ENCODE assay signal across 8 mouse cellular contexts in the genomic region with DNA sequence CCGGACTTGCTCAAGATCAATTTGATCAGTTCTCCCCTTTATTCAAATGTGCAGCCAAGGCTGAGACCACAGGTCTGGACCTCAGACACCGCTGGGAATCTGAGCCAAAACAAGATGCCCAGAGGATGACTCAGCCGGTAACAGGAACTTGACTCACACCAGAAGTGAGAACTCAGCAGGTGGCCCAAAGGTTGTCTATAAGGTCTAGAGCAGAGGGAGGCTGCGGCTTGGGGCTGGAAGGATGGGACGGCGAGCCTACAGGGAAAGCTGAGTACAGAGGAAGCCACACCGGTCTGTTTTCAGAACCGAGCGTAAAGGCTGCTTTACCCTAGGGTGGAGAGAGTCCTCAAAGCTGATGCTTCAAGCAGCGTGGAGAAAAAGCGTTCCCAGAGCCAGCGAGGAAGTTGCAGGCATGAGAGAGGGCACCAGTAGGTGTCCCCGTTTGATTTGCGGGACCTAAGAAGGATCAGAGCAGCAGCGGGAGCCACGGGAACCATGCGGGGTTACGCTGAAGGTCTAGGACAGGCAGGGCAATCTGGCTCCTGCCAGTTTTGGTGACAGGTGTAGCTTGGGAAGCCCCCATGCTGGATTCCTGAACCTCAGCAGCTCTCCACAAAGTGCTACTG. TPM values are rescaled to one million over a fixed set of nuclear protein-coding genes. Genes with fewer than 3 reads are reported as not detected.
DNase-seq lines count a peak whose midpoint lies in the region; ATAC-seq lines count a peak whose summit lies in the region.

No protein-coding gene starts in this region.

- H3K27me3 ChIP-seq in embryonic facial prominence, embryonic 11.5 days (ENCODE audit: control insufficient read depth, insufficient read depth, low read length), result no peaks in the 10 kb centered on the region
- peaks cover 33% of the 10 kb centered on the region for H3K27me3 ChIP-seq in liver, embryonic 12.5 days (replicated peaks)

- H3K36me3 ChIP-seq in embryonic facial prominence, embryonic 11.5 days (replicated peaks; ENCODE audit: control insufficient read depth, insufficient read depth, low read depth, low read length), result no peaks in the 10 kb centered on the region
- H3K36me3 ChIP-seq in liver, embryonic 12.5 days, result no peaks in the 10 kb centered on the region

- H3K9ac ChIP-seq in embryonic facial prominence, embryonic 11.5 days (replicated peaks; ENCODE audit: low read length), result no peak overlapping the region
- H3K9ac ChIP-seq in liver, embryonic 12.5 days, result no peak overlapping the region

- H3K9me3 ChIP-seq in embryonic facial prominence, embryonic 11.5 days (replicated peaks; ENCODE audit: control insufficient read depth, low read length), result no peaks in the 10 kb centered on the region
- 0 out of 2 replicates have a peak, but pooled peaks cover 10% of the 10 kb centered on the region for H3K9me3 ChIP-seq in liver, embryonic 12.5 days (replicated peaks)

- no peak overlapping the region for H3K4me2 ChIP-seq in embryonic facial prominence, embryonic 11.5 days (ENCODE audit: low read depth, low read length)
- peak overlapping the region; percentile 10; the same call in 1 of the 2 replicates for H3K4me2 ChIP-seq in liver, embryonic 12.5 days

- no peaks in the 10 kb centered on the region for H3K4me1 ChIP-seq in embryonic facial prominence, embryonic 11.5 days (ENCODE audit: control insufficient read depth, insufficient read depth, low read length)
- no peaks in the 10 kb centered on the region for H3K4me1 ChIP-seq in liver, embryonic 12.5 days

- WGBS in embryonic facial prominence, embryonic 11.5 days, result 25% methylated on average over 18 of the region's 18 CpGs
- WGBS in liver, embryonic 12.5 days (ENCODE audit: insufficient replicate concordance), result 10% methylated on average over 18 of the region's 18 CpGs

- peak; percentile 33 for DNase-seq in kidney, postnatal 10 days
- DNase-seq in kidney, adult 11 months, result no peak
- peak; percentile 76 for DNase-seq in ZHBTc4 (ENCODE audit: low read depth, low spot score)
- peak; percentile 5 for DNase-seq in embryonic facial prominence, embryonic 11.5 days (ENCODE audit: low spot score)
- no peak for DNase-seq in thymus, postnatal 0 days (ENCODE audit: low spot score)
- no peak for DNase-seq in right cerebral cortex, postnatal 36 days (ENCODE audit: low spot score in 2 of 2)
- DNase-seq in layer of hippocampus, postnatal 10 days (ENCODE audit: low spot score in 2 of 2), result no peak

- no peak overlapping the region for H3K4me3 ChIP-seq in embryonic facial prominence, embryonic 11.5 days (ENCODE audit: low read depth, low read length)
- no peak overlapping the region for H3K4me3 ChIP-seq in liver, embryonic 12.5 days

- H3K27ac ChIP-seq in embryonic facial prominence, embryonic 11.5 days (replicated peaks; ENCODE audit: low read depth, low read length), result no peak overlapping the region
- H3K27ac ChIP-seq in liver, embryonic 12.5 days, result no peak overlapping the region

- no peak for ATAC-seq in embryonic facial prominence, embryonic 11.5 days (replicated peaks; ENCODE audit: insufficient number of reproducible peaks, low FRiP score, low TSS enrichment, low read depth)
- ATAC-seq in liver, embryonic 12.5 days, result no peak

RNA-seq across cellular contexts. Expression of a gene that starts 32.2 kb away (rescaled TPM):
- 0.76 and 0.81 TPM in 2 replicates for polyA plus RNA-seq in embryonic facial prominence, embryonic 11.5 days (2014; fragmentation: Nextera tagmentation; extraction: Ambion mirVana)
- 0.10 and 0.17 TPM in 2 replicates for polyA plus RNA-seq in liver, embryonic 12.5 days (2016; fragmentation: Nextera tagmentation; extraction: Ambion mirVana)
- polyA plus RNA-seq in thymus, postnatal 0 days (2015; fragmentation: Nextera tagmentation; extraction: Ambion mirVana), result 0.27 and 0.55 TPM in 2 replicates
- 1 to 10 TPM; 6.2 to 6.7 TPM for total RNA-seq in layer of hippocampus, postnatal 10 days (2021)

Comparison
In these comparisons a context has a peak if more than half of its experiments do, and no peak if none do; other contexts are left out.
1. DNase-seq: peak in kidney, postnatal 10 days (single experiment), ZHBTc4 (single experiment) and embryonic facial prominence, embryonic 11.5 days (single experiment); none in kidney, adult 11 months (single experiment), thymus, postnatal 0 days (single experiment), right cerebral cortex, postnatal 36 days (0 of 2) and layer of hippocampus, postnatal 10 days (0 of 2).